Mouse (Mus musculus): ENCODE data around the gene Ear10. TPM values are rescaled to one million over a fixed set of nuclear protein-coding genes. Genes with fewer than 3 reads are reported as not detected.
"Not testable (repeated sequence)": the region's sequence is repeated elsewhere in the genome, so short reads cannot be mapped to it uniquely, and the experiment has no call there.

The Ear10 gene
- not detected in 2 replicates for polyA plus RNA-seq (2012; rRNA removed)

DNA sequence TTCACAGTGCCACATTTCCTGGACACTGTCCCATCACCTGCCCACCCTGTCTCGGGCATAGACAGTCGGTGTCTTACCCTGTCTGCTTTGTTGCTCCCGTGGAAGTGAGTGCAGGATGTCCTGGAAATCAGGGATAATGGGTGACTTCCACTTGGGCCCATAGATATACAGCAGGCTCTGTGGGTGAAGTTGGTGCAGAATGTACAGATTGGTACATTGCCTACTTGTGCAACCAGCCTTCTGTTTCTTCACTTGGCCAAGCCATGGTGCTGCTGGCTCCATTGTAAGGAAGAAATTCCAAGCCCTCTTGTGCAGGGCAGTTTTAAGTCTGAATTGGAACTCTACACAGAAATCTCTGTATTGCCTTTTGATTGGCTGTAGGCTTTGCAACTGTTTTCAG lies at the start of gene Ear10:
Gene Ear10, minus strand, starts transcription at position 101 of the 400 bp plus-strand sequence.
- H3K4me1 ChIP-seq (ENCODE audit: control insufficient read depth, insufficient read depth, low read length); DNase-seq; H3K27ac ChIP-seq (ENCODE audit: insufficient read depth, low read length); H3K4me3 ChIP-seq (replicated peaks; ENCODE audit: insufficient read depth, low read depth, low read length); H3K27me3 ChIP-seq (ENCODE audit: control insufficient read depth, insufficient read depth, low read length): not testable (repeated sequence)
- WGBS, result 76% methylated on average over 3 of the region's 3 CpGs

DNA sequence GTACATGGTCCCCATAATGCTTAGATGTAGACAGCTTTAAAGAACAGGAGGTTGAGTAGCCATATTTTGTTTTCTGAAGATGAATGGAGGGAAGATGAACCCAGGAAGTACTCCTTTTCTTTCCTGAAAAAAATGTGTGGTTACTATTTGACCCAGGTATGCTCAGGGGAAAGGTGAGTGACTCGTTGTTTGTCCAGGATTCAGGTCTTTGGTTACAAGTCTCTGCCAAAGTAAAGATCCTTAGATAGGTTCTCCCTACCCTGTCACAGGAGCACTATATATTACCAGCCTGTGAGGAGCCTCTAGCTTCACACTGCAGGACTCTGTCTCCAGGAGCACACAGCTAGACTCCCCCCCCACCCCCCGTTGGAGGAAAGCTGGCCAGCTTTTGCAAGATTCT lies 33.4 kb upstream of the Ear10 start, which contains the start of gene Ang5:
Gene Ang5, plus strand, starts transcription at position 301 of the 400 bp plus-strand sequence.
- not testable (repeated sequence) for DNase-seq; H3K27ac ChIP-seq (ENCODE audit: insufficient read depth, low read length); H3K27me3 ChIP-seq (ENCODE audit: control insufficient read depth, insufficient read depth, low read length); H3K4me3 ChIP-seq (replicated peaks; ENCODE audit: insufficient read depth, low read depth, low read length); H3K4me1 ChIP-seq (ENCODE audit: control insufficient read depth, insufficient read depth, low read length)
- WGBS, result no CpG with 5 or more reads among the region's 2 CpGs

DNA sequence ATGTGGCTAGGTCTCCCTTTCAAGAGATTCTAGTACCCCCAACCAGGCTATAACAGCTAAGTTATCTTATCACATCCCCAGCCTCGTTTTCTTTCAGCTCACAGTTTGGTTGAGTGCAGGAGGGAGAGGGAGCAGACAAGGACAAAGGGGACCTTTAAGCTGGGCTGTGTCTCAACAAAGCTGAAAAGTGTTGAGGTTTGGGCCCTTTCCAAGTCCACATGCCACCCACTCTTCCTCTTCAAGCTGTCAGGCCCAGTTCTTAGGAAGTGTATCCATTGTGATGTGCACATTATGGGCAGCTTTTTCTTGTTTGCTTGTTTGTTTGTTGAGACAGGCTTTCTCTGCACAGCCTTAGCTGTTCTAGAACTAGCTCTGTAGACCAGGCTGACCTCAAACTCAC lies 31.7 kb upstream of the Ear10 start:
- H3K4me1 ChIP-seq (ENCODE audit: control insufficient read depth, insufficient read depth, low read length); DNase-seq; H3K4me3 ChIP-seq (replicated peaks; ENCODE audit: insufficient read depth, low read depth, low read length); H3K27ac ChIP-seq (ENCODE audit: insufficient read depth, low read length); H3K27me3 ChIP-seq (ENCODE audit: control insufficient read depth, insufficient read depth, low read length): not testable (repeated sequence)
- WGBS, result no CpG with 5 or more reads among the region's 1 CpGs

- H3K4me1 ChIP-seq (ENCODE audit: control insufficient read depth, insufficient read depth, low read length); H3K27ac ChIP-seq (ENCODE audit: insufficient read depth, low read length); H3K4me3 ChIP-seq (replicated peaks; ENCODE audit: insufficient read depth, low read depth, low read length); H3K27me3 ChIP-seq (ENCODE audit: control insufficient read depth, insufficient read depth, low read length); DNase-seq: not testable (repeated sequence)
- 43% methylated on average over 2 of the region's 2 CpGs for WGBS
Observed at GRCm38 (mm10) chr14:43953382-43953781, 30.0 kb upstream of the Ear10 start.

- not testable (repeated sequence) for H3K27ac ChIP-seq (ENCODE audit: insufficient read depth, low read length); H3K27me3 ChIP-seq (ENCODE audit: control insufficient read depth, insufficient read depth, low read length); DNase-seq; H3K4me3 ChIP-seq (replicated peaks; ENCODE audit: insufficient read depth, low read depth, low read length); H3K4me1 ChIP-seq (ENCODE audit: control insufficient read depth, insufficient read depth, low read length)
- 39% methylated on average over 5 of the region's 5 CpGs for WGBS
Observed at GRCm38 (mm10) chr14:43933399-43933798, 10.0 kb upstream of the Ear10 start.

DNA sequence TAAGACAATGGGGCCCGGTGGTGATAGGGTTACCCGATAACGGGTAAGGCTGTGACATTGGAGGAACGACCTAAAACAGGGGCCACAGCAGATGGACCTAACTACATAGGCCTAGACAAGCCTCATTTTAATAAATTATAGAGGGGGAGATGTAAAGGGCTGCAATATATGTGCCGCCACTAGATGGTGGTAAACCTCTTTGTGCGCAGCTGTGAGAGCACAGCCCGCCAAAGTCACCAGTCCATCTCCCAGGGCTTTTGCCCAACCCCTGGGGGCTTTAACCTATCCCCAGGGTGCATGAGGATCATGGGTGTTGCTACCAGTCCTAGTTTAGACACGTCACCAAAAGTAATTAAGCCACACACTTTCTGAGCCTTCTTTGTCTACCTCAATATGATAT lies 9.6 kb upstream of the Ear10 start:
- not testable (repeated sequence) for H3K4me1 ChIP-seq (ENCODE audit: control insufficient read depth, insufficient read depth, low read length); H3K27ac ChIP-seq (ENCODE audit: insufficient read depth, low read length); DNase-seq; H3K4me3 ChIP-seq (replicated peaks; ENCODE audit: insufficient read depth, low read depth, low read length); H3K27me3 ChIP-seq (ENCODE audit: control insufficient read depth, insufficient read depth, low read length)
- 9% methylated on average over 8 of the region's 8 CpGs for WGBS

DNA sequence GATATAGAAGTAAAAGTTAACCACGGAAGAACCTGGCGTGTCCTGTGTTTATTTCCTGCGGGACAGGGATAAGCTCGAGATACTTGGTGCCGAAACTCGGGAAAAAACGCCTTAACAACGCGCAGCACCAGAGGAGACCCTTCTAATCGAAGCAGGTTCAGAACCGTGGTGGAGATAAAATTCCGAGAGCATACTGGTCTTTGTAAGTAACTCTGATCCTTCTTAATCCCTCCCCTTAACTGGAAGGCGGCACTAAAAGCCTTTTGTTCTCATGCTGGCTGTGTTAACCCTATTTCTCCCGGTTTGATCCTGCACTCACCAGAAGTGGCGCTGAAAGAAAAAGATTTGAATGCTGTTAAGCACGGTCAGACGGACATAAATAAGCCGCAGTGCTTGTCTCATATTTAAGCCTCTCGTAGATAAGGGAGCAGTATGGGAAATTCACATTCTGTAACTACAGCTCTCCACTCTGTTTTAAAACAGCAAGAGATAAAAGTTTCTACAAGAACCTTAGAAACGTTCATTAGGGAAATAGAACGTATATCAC lies 2.1 kb upstream of the Ear10 start:
- not testable (repeated sequence) for H3K4me1 ChIP-seq (ENCODE audit: control insufficient read depth, insufficient read depth, low read length); DNase-seq; H3K27me3 ChIP-seq (ENCODE audit: control insufficient read depth, insufficient read depth, low read length); H3K27ac ChIP-seq (ENCODE audit: insufficient read depth, low read length)
- WGBS, result 5% methylated on average over 21 of the region's 21 CpGs
- H3K4me3 ChIP-seq (replicated peaks; ENCODE audit: insufficient read depth, low read depth, low read length), result peak overlapping the region; percentile 60

DNA sequence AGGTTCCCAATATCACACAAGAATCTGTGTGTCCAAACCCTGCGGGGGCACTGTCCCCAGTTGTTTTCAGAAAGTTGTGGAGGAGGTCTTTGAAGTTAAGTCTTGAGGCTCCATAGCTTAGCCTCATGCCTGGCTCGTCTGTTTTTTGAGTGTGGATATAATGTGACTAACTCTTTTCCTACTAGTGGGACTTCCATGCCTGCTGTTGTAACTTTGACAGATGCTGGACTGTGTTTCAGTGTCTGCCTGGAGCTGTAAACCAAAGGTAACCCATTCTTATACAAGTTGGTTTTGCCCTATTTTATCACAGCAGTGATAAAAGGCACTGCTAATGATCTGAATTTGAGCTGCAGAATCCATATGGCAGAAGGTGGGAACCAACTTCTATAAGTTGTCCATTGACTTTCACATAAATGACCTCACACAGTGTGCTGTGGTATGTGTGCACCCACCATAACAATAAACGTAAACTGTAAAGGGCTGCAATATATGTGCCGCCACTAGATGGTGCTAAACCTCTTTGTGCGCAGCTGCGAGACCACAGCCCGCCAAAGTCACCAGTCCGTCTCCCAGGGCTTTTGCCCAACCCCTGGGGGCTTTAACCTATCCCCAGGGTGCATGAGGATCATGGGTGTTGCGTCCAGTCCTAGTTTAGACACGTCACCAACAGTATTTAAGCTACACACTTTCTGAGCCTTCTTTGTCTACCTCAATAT lies 1.5 kb upstream of the Ear10 start, which contains the start of gene Gm8113:
Gene Gm8113, plus strand, starts transcription at position 703 of the 716 bp plus-strand sequence.
- WGBS, result 8% methylated on average over 10 of the region's 10 CpGs
- TF ChIP-seq CTCF (IDR thresholded peaks at IDR 0.05; ENCODE audit: borderline replicate concordance, insufficient read depth, low read depth, low read length), result peak; percentile 65
- H3K27ac ChIP-seq (ENCODE audit: insufficient read depth, low read length), result not testable (repeated sequence)

GRCm38 (mm10) chr14:43918214-43918613 lies 5.1 kb downstream of the Ear10 start:
- H3K27me3 ChIP-seq (ENCODE audit: control insufficient read depth, insufficient read depth, low read length); DNase-seq; H3K27ac ChIP-seq (ENCODE audit: insufficient read depth, low read length); H3K4me1 ChIP-seq (ENCODE audit: control insufficient read depth, insufficient read depth, low read length); H3K4me3 ChIP-seq (replicated peaks; ENCODE audit: insufficient read depth, low read depth, low read length): not testable (repeated sequence)

More for the DNA sequence above, 1.5 kb upstream of the Ear10 start, which contains the start of gene Gm8113:
- H3K27me3 ChIP-seq (ENCODE audit: control insufficient read depth, insufficient read depth, low read length); H3K4me1 ChIP-seq (ENCODE audit: control insufficient read depth, insufficient read depth, low read length): not testable (repeated sequence)
- DNase-seq, result peak; percentile 27
- H3K4me3 ChIP-seq (replicated peaks; ENCODE audit: insufficient read depth, low read depth, low read length), result peak within 1 kb of the TSS; percentile 60

- not testable (repeated sequence) for H3K4me3 ChIP-seq (replicated peaks; ENCODE audit: insufficient read depth, low read depth, low read length); H3K4me1 ChIP-seq (ENCODE audit: control insufficient read depth, insufficient read depth, low read length); DNase-seq; H3K27me3 ChIP-seq (ENCODE audit: control insufficient read depth, insufficient read depth, low read length); H3K27ac ChIP-seq (ENCODE audit: insufficient read depth, low read length)
- 82% methylated on average over 3 of the region's 3 CpGs for WGBS
Observed at GRCm38 (mm10) chr14:43898577-43898976, 24.8 kb downstream of the Ear10 start.

DNA sequence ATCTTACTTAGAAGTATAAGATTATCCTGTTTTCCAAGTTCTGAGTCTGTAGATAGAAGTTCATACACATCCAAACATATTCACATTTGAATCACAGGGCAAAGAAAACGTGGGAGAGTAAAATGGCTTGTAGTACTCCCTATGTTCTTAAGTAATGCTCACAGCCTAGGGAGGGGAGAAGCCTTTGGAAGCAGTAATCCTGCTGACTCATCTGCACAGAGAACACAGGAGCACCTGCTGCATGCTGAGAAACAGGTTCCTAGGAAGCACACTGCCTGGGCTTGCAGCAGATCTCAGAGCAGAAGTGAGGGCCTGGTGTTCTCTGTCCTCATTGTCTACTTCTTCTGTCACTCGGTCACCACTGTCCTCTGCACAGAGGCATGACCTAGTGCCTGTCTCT lies 28.0 kb downstream of the Ear10 start:
- H3K27me3 ChIP-seq (ENCODE audit: control insufficient read depth, insufficient read depth, low read length); H3K27ac ChIP-seq (ENCODE audit: insufficient read depth, low read length); H3K4me1 ChIP-seq (ENCODE audit: control insufficient read depth, insufficient read depth, low read length); H3K4me3 ChIP-seq (replicated peaks; ENCODE audit: insufficient read depth, low read depth, low read length); DNase-seq: not testable (repeated sequence)
- 35% methylated on average over 2 of the region's 2 CpGs for WGBS

DNA sequence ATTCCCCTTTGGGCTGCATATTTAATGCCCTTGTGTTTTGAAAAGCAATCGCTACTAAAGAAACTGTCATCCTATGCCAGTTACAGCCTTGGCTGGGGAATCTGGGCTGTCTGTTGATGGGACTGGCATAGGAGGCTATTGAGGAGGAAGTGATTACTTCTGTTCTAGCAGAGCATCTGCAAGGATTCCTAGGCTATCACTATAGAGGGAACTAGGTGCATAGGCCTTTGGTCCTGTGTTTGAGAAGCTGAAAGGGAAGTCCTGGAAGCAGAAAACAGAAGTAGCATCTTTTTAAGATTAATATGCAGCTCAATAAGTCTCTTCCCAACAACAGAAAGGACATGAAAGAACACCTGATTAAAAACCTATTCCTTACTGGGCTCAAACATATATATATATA lies 32.1 kb downstream of the Ear10 start:
- H3K4me3 ChIP-seq (replicated peaks; ENCODE audit: insufficient read depth, low read depth, low read length); H3K27me3 ChIP-seq (ENCODE audit: control insufficient read depth, insufficient read depth, low read length); H3K27ac ChIP-seq (ENCODE audit: insufficient read depth, low read length); H3K4me1 ChIP-seq (ENCODE audit: control insufficient read depth, insufficient read depth, low read length); DNase-seq: not testable (repeated sequence)
- WGBS, result 94% methylated on average over 1 of the region's 1 CpGs

DNA sequence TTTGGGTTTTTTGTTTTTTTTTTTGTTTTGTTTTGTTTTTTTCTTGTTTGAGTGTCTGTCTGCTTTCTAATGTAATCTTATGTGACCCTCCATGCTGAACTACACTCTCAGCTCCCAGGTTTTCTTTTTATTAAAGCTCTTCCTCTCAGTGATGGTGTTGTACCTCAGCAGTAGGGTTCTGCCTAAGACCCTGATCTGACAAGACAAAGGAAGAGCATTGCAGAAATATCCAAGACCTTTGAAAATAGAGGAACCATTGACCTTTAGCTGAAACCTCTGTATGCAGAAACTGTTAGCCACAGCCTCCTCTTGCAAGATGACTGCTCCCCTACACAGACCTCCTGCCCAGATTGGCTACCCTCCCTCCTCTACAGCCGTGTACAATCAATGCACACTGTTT lies 37.1 kb downstream of the Ear10 start:
- H3K27ac ChIP-seq (ENCODE audit: insufficient read depth, low read length); DNase-seq; H3K4me1 ChIP-seq (ENCODE audit: control insufficient read depth, insufficient read depth, low read length); H3K27me3 ChIP-seq (ENCODE audit: control insufficient read depth, insufficient read depth, low read length); H3K4me3 ChIP-seq (replicated peaks; ENCODE audit: insufficient read depth, low read depth, low read length): not testable (repeated sequence)
- 39% methylated on average over 1 of the region's 1 CpGs for WGBS
